Mouse (Mus musculus): ENCODE data around the gene Gm20388.

Gene Gm20388

GRCm38 (mm10) chr8:122452154-122452553 lies 2541.5 kb downstream of the Gm20388 start:
- DNase-seq (ENCODE audit: low spot score in 2 of 2) = no peak

- DNase-seq (ENCODE audit: low spot score in 2 of 2) = no peak
Observed at GRCm38 (mm10) chr8:122454409-122454808, 2543.8 kb downstream of the Gm20388 start.

GRCm38 (mm10) chr8:122457171-122457570 lies 2546.5 kb downstream of the Gm20388 start:
- no peak for DNase-seq (ENCODE audit: low spot score in 2 of 2)

- no peak for DNase-seq (ENCODE audit: low spot score in 2 of 2)
Observed at GRCm38 (mm10) chr8:122459218-122459900, 2548.7 kb downstream of the Gm20388 start.

GRCm38 (mm10) chr8:122459990-122460389 lies 2549.3 kb downstream of the Gm20388 start:
- DNase-seq (ENCODE audit: low spot score in 2 of 2) = no peak

GRCm38 (mm10) chr8:122460524-122461472 lies 2550.2 kb downstream of the Gm20388 start, which contains the start of gene Snai3:
Gene Snai3, minus strand, starts transcription at chr8:122460733.
- no peak for DNase-seq (ENCODE audit: low spot score in 2 of 2)

- peak; percentile 77 to 90 for DNase-seq (ENCODE audit: low spot score in 2 of 2)
Observed at GRCm38 (mm10) chr8:122461473-122462148, 2551.0 kb downstream of the Gm20388 start.

GRCm38 (mm10) chr8:122462510-122462909 lies 2551.9 kb downstream of the Gm20388 start:
- DNase-seq (ENCODE audit: low spot score in 2 of 2) = no peak

GRCm38 (mm10) chr8:122463651-122464640 lies 2553.3 kb downstream of the Gm20388 start:
- DNase-seq (ENCODE audit: low spot score in 2 of 2) = no peak

- no peak for DNase-seq (ENCODE audit: low spot score in 2 of 2)
Observed at GRCm38 (mm10) chr8:122464985-122465384, 2554.3 kb downstream of the Gm20388 start.

- DNase-seq (ENCODE audit: low spot score in 2 of 2) = no peak
Observed at GRCm38 (mm10) chr8:122467816-122468215, 2557.2 kb downstream of the Gm20388 start.

- no peak for DNase-seq (ENCODE audit: low spot score in 2 of 2)
Observed at GRCm38 (mm10) chr8:122469407-122469806, 2558.8 kb downstream of the Gm20388 start.

- DNase-seq (ENCODE audit: low spot score in 2 of 2) = no peak
Observed at GRCm38 (mm10) chr8:122469965-122470364, 2559.3 kb downstream of the Gm20388 start.

- DNase-seq (ENCODE audit: low spot score in 2 of 2) = no peak
Observed at GRCm38 (mm10) chr8:122470691-122471090, 2560.1 kb downstream of the Gm20388 start.

GRCm38 (mm10) chr8:122473911-122474421 lies 2563.3 kb downstream of the Gm20388 start:
- DNase-seq (ENCODE audit: low spot score in 2 of 2) = peak in 1 of 2 experiments; percentile 39

GRCm38 (mm10) chr8:122474951-122475560 lies 2564.4 kb downstream of the Gm20388 start:
- peak in 1 of 2 experiments; percentile 49 for DNase-seq (ENCODE audit: low spot score in 2 of 2)

- DNase-seq (ENCODE audit: low spot score in 2 of 2) = peak; percentile 82
Observed at GRCm38 (mm10) chr8:122475580-122476320, 2565.1 kb downstream of the Gm20388 start, which contains the start of the genes Rnf166 and Ctu2. Gene Rnf166, minus strand, starts transcription at chr8:122476064. Gene Ctu2, plus strand, starts transcription at chr8:122476143.

- DNase-seq (ENCODE audit: low spot score in 2 of 2) = no peak
Observed at GRCm38 (mm10) chr8:122482448-122482847, 2571.8 kb downstream of the Gm20388 start.

- no peak for DNase-seq (ENCODE audit: low spot score in 2 of 2)
Observed at GRCm38 (mm10) chr8:122483877-122484276, 2573.2 kb downstream of the Gm20388 start.

Data from right cerebral cortex, postnatal 36 days (tissue).